Mouse (Mus musculus) MEL (cell line): ENCODE data around the gene Cavin3. TPM values are rescaled to one million over a fixed set of nuclear protein-coding genes. Genes with fewer than 3 reads are reported as not detected.

Source experiments
- DNase-seq: peaks from one replicate; pipeline ENCODE4 v3.0.0; 2011; ENCODE audit warnings: low read depth, low spot score
- H3K27ac ChIP-seq: 2 replicates; pipeline ENCODE4 v1.5.1; 2012; ENCODE audit warnings: low read depth, mild to moderate bottlenecking, control low read depth, low read length, moderate library complexity; ENCODE audit not compliant: control insufficient read depth
- H3K27me3 ChIP-seq, 2 experiments: fragments of 150-350 bp in 1 of 2; sonication (generic) in 1 of 2; 2 replicates each; pipeline ENCODE4 v1.6.1; 2012; ENCODE audit warnings: low read length in 2 of 2, mild to moderate bottlenecking in 2 of 2, improper control_type of control experiment in 1 of 2, moderate library complexity in 1 of 2; ENCODE audit not compliant: insufficient read depth in 2 of 2, control insufficient read depth in 1 of 2
- H3K36me3 ChIP-seq, 2 experiments: 2 replicates each; pipeline ENCODE4 v1.6.1; 2012 to 2014; ENCODE audit warnings: low read length in 2 of 2, improper control_type of control experiment in 1 of 2, inconsistent platforms in 1 of 2, mild to moderate bottlenecking in 1 of 2; ENCODE audit not compliant: insufficient read depth in 2 of 2, control insufficient read depth in 1 of 2
- H3K4me1 ChIP-seq, 2 experiments: fragments of 150-350 bp in 1 of 2; sonication (generic) in 1 of 2; 2 replicates each; pipeline ENCODE4 v1.6.1; 2012; ENCODE audit warnings: low read length in 2 of 2, improper control_type of control experiment in 1 of 2, mild to moderate bottlenecking in 1 of 2; ENCODE audit not compliant: insufficient read depth in 2 of 2, control insufficient read depth in 1 of 2
- H3K4me3 ChIP-seq, 2 experiments: fragments of 150-350 bp in 1 of 2; sonication (generic) in 1 of 2; 2 replicates each; pipeline ENCODE4 v1.5.1; 2012; ENCODE audit warnings: low read depth in 2 of 2, low read length in 2 of 2, mild to moderate bottlenecking in 2 of 2, moderate library complexity in 2 of 2, control low read depth in 1 of 2, improper control_type of control experiment in 1 of 2; ENCODE audit not compliant: control insufficient read depth in 1 of 2, insufficient read depth in 1 of 2
- H3K79me2 ChIP-seq: 2 replicates; pipeline ENCODE4 v1.6.1; 2012; ENCODE audit warnings: mild to moderate bottlenecking, low read length, moderate library complexity; ENCODE audit not compliant: control insufficient read depth, poor library complexity, insufficient read depth
- H3K9ac ChIP-seq: 2 replicates; pipeline ENCODE4 v1.6.1; 2012; ENCODE audit warnings: low read depth, mild to moderate bottlenecking, control low read depth, low read length, moderate library complexity; ENCODE audit not compliant: control insufficient read depth, poor library complexity, severe bottlenecking
- H3K9me3 ChIP-seq: fragments of 150-350 bp; sonication (generic); replicated peaks from 2 replicates; pipeline ENCODE4 v1.6.1; 2012; ENCODE audit warnings: mild to moderate bottlenecking, low read length, improper control_type of control experiment, moderate library complexity; ENCODE audit not compliant: insufficient read depth
- CHD2 ChIP-seq: IDR thresholded peaks from 2 replicates; pipeline ENCODE4 v1.6.1; 2011; ENCODE audit warnings: low read length, improper control_type of control experiment
- ELF1 ChIP-seq: IDR thresholded peaks from 2 replicates; pipeline ENCODE4 v1.6.1; 2014; ENCODE audit warnings: low read depth, mild to moderate bottlenecking, inconsistent platforms, low read length, improper control_type of control experiment, moderate library complexity
- GABPA ChIP-seq: IDR thresholded peaks from 2 replicates; pipeline ENCODE4 v1.6.1; 2012; ENCODE audit warnings: low read depth, mild to moderate bottlenecking, inconsistent platforms, low read length, improper control_type of control experiment, moderate library complexity
- GATA1 ChIP-seq: IDR thresholded peaks from 2 replicates; pipeline ENCODE4 v1.6.1; 2011; ENCODE audit warnings: low read depth, low read length, improper control_type of control experiment
- KAT2A ChIP-seq: conservative IDR thresholded peaks from 2 replicates; pipeline ENCODE4 v1.6.1; 2012; ENCODE audit warnings: low read depth, low read length, improper control_type of control experiment, inconsistent platforms
- MAX ChIP-seq: IDR thresholded peaks from 2 replicates; pipeline ENCODE4 v1.6.1; 2011; ENCODE audit warnings: low read length, improper control_type of control experiment
- MYB ChIP-seq: IDR thresholded peaks from 2 replicates; pipeline ENCODE4 v1.6.1; 2011; ENCODE audit warnings: mild to moderate bottlenecking, low read depth, low read length, improper control_type of control experiment
- NRF1 ChIP-seq: IDR thresholded peaks from 2 replicates; pipeline ENCODE4 v1.6.1; 2014; ENCODE audit warnings: low read depth, mild to moderate bottlenecking, inconsistent platforms, low read length, improper control_type of control experiment, moderate library complexity; ENCODE audit not compliant: poor library complexity, insufficient read depth, severe bottlenecking
- POLR2A ChIP-seq, 2 experiments: IDR thresholded peaks; 2 replicates each; pipeline ENCODE4 v1.6.1; 2011 to 2012; ENCODE audit warnings: low read length in 2 of 2, mild to moderate bottlenecking in 2 of 2, control low read depth in 1 of 2, improper control_type of control experiment in 1 of 2, low read depth in 1 of 2, moderate library complexity in 1 of 2; ENCODE audit not compliant: control insufficient read depth in 1 of 2, insufficient read depth in 1 of 2, poor library complexity in 1 of 2
- TAL1 ChIP-seq: IDR thresholded peaks from 2 replicates; pipeline ENCODE4 v1.6.1; 2012; ENCODE audit warnings: mild to moderate bottlenecking, inconsistent platforms, low read length, moderate library complexity, mixed read lengths
- TBP ChIP-seq: IDR thresholded peaks from 2 replicates; pipeline ENCODE4 v1.8.0; 2011; ENCODE audit warnings: low read depth, low read length, improper control_type of control experiment
- UBTF ChIP-seq: IDR thresholded peaks from 2 replicates; pipeline ENCODE4 v1.6.1; 2012; ENCODE audit warnings: low read depth, mild to moderate bottlenecking, inconsistent platforms, low read length, improper control_type of control experiment, moderate library complexity, borderline replicate concordance; ENCODE audit not compliant: insufficient read depth
- USF1 ChIP-seq: IDR thresholded peaks from 2 replicates; pipeline ENCODE4 v1.6.1; 2014; ENCODE audit warnings: low read depth, mild to moderate bottlenecking, inconsistent platforms, low read length, improper control_type of control experiment, moderate library complexity
- ZC3H11A ChIP-seq: IDR thresholded peaks from 2 replicates; pipeline ENCODE4 v1.6.1; 2012; ENCODE audit warnings: low read depth, mild to moderate bottlenecking, inconsistent platforms, low read length, improper control_type of control experiment
- polyA plus RNA-seq, 2 experiments: library from polyadenylated mRNA; stranded (reverse) in 1 of 2; unstranded in 1 of 2; fragments of >175 nt in 1 of 2; fragments of >200 nt in 1 of 2; gene quantifications; 2 replicates each; pipeline versions ENCODE4 v1.2.1 to v1.2.4; 2012; ENCODE audit warnings: low replicate concordance in 2 of 2, low read depth in 1 of 2; ENCODE audit not compliant: insufficient read length in 2 of 2, insufficient read depth in 1 of 2, missing spikeins in 1 of 2
- total RNA-seq: library from RNA; depleted of rRNA; stranded (reverse); fragments of 300-350 nt; gene quantifications from 2 replicates; pipeline ENCODE4 v1.2.3, GENCODE M21; 2012

The Cavin3 gene
- total and polyA plus RNA-seq, 3 experiments: not detected

DNA sequence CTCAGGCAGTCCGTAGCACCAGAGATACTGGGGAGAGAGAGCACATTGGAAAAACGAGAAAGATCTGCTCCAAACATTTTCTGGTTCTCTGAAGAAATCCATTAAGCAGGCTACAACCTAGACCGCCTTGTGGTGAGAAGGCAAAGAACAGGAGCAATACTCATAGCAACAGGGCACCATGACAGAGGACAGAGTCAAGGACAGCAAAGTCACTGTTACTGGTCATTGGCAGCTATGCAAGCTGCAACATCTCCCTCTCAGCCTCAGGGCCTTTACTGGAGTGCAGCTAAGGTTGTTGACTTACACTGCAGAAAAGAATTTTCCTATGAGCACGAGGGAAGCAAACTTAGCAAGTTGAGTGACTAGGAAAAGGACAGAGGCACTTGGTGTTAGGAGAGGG lies 25.2 kb upstream of the Cavin3 start:
- TF ChIP-seq MYB (no peak), TBP (no peak), MAX (no peak), UBTF (no peak), CHD2 (no peak)
- H3K4me1 ChIP-seq: no peaks in the 10 kb centered on the region
- no peaks in the 10 kb centered on the region for H3K27me3 ChIP-seq

DNA sequence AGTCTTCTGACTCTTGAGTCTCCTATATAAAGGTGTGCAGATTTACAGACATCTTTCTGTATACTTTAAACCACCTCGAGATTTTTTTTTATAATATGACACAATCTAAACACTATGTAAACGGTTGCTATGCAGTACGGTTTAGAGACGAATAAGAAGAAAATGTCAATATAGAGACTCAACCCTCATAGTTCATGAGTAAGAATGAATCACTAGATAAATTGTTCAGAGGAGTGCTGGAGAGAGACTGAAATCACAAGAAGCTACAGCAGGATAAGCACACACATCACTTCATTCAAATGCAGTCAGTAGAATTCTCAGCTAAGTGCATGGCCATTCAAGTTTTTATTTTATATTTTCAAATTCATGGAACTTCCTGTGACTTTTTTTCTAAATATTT lies 19.9 kb upstream of the Cavin3 start:
- Histone ChIP-seq H3K27ac (no peak overlapping the region), H3K4me1 (no peaks in the 10 kb centered on the region), H3K9ac (no peak overlapping the region), H3K27me3 (no peaks in the 10 kb centered on the region), H3K4me3 (no peak overlapping the region), H3K9me3 (no peaks in the 10 kb centered on the region), H3K36me3 (no peaks in the 10 kb centered on the region), H3K79me2 (no peaks in the 10 kb centered on the region)
- DNase-seq: no peak
- TF ChIP-seq TAL1 (no peak), POLR2A (IDR thresholded peaks at IDR 0.05; ENCODE audit: control insufficient read depth in 1 of 2, insufficient read depth in 1 of 2, low read depth in 1 of 2, low read length in 2 of 2, poor library complexity in 1 of 2) (no peak), ELF1 (no peak), ZC3H11A (no peak), GABPA (no peak), USF1 (no peak), KAT2A (no peak), NRF1 (no peak)

More for the DNA sequence above, 25.2 kb upstream of the Cavin3 start:
- no peak overlapping the region for H3K4me3 ChIP-seq
- H3K79me2 ChIP-seq: no peaks in the 10 kb centered on the region
- no peaks in the 10 kb centered on the region for H3K9me3 ChIP-seq
- H3K27ac ChIP-seq: no peak overlapping the region
- H3K9ac ChIP-seq: no peak overlapping the region
- H3K36me3 ChIP-seq: no peaks in the 10 kb centered on the region
- DNase-seq: no peak

- H3K36me3 ChIP-seq: no peaks in the 10 kb centered on the region
- H3K4me3 ChIP-seq: no peak overlapping the region
- H3K4me1 ChIP-seq: no peaks in the 10 kb centered on the region
- TF ChIP-seq GATA1: no peak
- H3K79me2 ChIP-seq: no peaks in the 10 kb centered on the region
- H3K27ac ChIP-seq: no peak overlapping the region
- H3K9ac ChIP-seq: no peak overlapping the region
- DNase-seq: no peak
- no peaks in the 10 kb centered on the region for H3K9me3 ChIP-seq
- H3K27me3 ChIP-seq: no peaks in the 10 kb centered on the region
Measured at GRCm38 (mm10) chr7:105499676-105500075, 17.6 kb upstream of the Cavin3 start.
